Mouse (Mus musculus): ENCODE results near the gene Ripply1. TPM values are rescaled to one million over a fixed set of nuclear protein-coding genes. Genes with fewer than 3 reads are reported as not detected.
"Not testable (repeated sequence)": the region's sequence is repeated elsewhere in the genome, so short reads cannot be mapped to it uniquely, and the experiment has no call there.

Gene Ripply1
- total RNA-seq, 2 experiments from 2014 or later: not detected

DNA sequence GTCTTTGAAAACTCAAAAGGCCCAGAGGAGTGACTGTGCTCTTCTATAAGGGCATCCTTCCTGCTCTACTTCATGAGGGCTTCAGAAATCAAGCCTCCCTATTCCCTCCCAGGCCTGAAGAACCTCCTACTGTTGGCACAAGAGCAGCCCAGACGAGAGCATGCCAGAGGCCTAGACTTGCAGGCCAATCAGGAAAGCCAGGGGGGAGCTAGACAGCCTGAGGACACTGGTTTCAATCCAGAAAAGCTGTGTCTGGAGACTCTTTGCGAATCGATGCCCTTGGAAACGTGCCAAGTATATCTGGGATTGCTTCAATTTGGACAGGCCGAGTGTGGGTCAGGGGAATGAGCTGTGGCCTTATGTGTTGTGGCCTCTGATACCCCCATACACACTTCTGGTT, 2.8 kb downstream of the Ripply1 start:
- DNase-seq: no peak

DNA sequence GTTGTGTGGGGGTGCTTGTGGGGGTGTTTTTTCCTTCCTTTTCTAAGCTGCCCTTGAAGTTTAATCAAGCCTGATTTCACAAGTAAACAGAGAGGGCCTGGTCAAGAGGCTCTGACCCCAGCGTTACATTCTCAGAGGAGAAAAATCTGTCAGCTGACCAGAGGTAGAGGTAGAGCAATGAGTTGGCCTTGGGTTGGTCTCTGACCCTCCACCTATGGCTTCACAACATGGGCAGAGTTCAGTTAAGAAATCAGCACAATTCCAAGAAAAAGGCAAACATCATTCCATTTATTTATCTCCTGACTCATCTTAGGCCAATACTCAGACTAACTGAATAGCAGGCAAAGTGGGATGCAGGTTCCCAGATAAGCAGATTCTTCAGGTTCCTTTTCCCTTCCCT, 3.3 kb downstream of the Ripply1 start:
- no peak for DNase-seq

DNA sequence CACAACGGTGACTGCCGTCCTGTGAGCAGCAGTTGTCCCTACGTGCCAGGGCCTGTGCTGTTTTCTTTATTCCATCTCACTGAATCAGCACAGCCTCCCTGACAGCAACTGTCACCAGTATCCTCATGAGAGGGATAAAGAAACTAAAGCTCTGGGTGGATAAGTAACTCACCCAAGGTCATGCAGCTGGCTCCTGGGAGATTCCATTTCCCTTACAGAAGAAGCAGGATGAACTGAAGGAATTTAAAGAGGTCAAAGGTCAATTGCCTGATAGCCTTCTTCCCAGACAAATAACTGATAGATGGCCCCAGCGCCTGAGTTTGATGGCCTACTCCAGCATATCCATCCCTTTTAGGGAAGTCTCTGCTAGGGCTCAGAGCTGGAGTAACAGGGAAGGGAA, 4.8 kb downstream of the Ripply1 start:
- no peak for DNase-seq

DNA sequence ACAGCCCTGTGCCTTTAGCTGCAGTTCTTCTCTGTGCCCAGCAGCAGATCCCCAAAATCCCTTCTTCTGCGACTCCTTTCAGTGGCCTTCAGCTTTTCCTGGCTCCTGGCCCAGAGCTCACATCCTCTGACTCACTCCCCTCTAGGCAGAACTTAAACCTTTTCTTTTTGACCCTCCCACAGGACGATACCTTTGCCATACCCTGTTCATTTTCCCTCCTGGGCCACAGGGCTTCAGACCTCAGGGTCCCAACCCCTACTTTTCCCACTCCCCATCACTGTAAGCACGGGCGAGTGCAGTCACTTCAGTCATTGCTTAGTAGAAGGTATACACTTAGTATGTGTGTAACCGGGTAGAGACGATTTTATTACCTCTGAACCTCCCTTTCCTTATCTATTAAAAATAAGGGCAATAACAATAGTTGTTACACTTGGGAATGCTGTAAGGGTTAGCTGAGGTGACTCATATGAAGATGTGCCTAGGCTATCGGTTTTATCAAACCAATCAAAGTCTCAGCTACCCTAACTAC, 7.0 kb downstream of the Ripply1 start:
- peak; percentile 45 for DNase-seq

DNA sequence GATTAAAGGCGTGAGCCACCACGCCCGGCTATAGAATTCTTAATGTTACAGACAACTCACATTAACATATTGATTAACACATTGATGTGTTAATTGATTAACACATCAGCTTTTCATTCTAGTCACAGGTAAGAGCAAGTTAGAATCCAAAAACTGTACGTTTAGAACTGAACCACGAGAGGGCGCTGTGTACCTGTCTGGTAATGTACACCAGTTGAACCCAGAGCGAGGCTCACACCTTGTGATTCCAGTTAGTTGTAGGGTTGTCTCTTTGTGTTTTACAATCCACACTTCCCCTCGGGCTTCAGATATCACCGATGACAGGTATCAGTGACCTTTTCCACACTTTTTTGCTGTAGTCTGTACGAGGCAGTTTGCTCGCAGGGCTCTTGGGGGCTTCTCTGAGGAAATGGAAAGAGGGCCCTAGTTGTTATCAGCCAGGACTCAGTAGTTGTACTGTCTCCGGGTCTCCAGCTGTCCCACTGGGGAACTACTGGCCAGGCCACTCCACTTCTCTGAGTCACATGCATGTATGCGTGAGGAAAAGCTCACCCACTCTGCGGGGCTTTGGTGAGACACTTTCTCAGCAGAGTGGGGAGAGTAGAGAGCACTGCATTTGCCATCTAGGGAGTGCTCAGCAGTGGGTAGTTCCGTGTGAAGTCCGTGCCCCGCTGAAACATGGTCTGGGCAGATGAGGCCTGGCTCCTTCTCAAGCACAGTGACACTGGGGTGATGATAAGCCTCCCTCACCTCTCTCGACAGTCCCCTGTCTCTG, 7.7 kb downstream of the Ripply1 start:
- peak; percentile 65 for DNase-seq

DNA sequence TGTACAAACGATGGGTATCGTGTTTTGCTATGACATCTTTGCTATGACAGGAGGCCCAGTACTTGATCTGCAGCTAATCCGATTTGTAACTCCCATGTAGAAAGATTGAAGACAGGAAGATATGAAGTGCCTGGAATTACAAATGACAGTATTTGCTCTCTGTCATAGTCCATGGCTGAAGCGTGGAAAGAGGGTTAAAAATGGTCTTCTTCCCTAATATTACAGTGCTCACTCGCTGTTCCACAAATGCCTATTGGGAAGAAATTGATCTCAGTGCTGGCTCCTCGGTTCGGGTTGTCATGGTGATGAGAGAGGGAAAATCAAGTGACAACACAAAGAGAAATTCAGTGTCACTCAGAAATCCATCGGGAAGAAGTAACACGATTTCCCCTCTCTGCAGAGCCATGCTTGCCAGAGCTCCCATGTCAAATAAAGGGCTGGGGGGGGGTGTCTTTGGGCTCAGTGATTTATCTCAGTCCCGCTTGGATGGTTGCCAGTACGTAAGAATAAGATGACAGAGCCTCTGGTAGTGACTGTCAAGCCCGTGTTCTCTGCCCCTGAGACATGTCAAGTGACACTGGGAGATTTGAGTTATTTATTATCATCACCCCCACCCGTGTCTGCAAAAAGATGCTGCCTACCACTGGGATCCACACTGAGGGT, 12.0 kb downstream of the Ripply1 start:
- no peak for DNase-seq

DNA sequence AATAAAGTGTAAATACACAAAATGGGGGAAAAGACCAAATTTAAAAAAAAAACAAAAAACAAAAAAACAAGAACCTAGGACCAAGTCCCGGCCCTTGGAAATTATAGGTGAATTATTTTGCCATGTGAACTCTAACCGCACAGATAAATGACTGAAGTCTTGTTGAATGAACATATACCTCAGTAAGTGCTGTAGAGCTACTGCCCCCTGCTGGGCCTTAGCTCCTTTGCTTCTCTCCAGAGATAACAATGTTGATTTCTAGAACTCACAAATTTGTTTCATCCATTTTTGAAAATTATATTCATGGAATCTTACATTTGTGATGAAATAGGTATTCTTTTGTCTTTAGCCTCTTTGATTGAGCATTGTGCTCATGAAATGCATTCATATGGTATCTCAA, 19.6 kb downstream of the Ripply1 start:
- peak; percentile 21 for DNase-seq

DNA sequence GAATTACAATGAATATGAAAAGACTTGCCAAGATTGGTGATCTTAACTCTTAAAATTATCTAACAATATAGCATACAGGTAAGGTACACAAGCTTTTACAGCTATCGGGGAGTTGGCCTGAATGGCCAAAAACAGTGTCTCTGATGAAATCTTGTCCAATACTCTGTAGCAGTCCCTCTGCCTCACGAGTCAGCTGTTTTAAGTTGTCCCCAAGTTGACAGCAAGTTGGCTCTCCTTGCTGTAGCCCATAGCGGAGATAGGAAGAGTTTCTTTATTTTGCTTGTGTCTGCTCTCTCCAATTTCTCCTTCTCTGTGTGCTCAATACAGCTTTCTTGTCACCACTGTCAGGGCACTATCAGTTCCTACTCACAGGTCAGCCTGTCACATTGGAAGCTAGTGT, 23.5 kb downstream of the Ripply1 start:
- DNase-seq: not testable (repeated sequence)

DNA sequence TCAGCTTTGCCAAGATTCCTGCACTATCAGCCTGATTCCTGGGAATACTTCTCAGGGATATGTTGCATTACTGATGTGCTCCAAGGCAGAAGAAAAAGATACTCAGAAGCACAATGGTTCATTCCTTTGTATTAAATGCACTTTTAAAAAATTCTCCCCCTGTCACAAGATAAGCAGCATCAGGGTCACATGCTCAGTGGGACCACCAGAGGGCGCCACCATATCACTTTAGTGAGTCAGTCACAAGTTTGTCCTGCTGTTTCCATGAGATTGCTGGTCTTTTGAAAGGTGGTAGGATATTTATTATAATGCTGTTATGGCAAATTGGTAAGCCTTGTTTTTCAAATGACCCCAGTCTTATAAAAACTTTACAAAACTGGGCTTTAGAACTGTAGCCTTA, 30.3 kb downstream of the Ripply1 start:
- DNase-seq: peak; percentile 67

DNA sequence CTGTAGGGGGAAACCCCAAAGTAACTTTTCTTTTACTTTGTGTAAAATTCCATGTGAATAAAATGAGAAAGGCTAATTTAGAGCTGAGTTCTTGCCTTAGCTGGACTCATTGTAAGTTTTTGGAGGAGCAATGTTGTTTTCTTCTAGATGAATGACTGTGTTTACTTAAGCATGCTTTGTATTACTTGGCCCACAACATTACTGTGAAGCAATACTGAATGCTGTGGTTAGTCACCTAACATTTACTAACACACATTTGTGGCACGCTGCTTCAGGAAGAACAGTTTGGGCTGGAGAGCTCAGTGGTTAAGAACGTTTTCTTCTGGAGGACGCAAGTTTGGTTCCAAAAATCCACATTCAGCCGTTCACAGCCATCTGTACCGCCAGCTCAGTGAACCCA, 45.1 kb downstream of the Ripply1 start:
- DNase-seq: no peak

DNA sequence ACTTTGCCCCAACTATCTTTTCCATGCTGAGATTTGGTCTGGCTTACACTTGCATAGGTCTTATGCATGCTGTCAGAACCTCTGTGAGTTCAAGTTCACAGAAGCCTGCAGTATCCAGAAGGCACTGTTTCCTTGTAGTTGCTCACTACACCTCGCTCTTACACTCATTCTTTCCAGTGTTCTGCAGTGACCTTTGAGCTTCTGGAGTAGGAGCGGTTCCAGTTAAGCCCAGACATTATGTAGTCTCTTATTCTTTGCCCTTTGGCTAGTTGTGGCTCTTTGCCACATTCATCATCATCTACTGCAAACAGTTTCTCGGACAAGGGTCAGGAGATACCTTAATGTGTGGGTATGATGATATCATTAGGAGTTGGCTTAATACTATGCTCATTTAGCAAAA, 51.6 kb downstream of the Ripply1 start:
- DNase-seq: no peak

Other genes with a start within 250 kb of the Ripply1 start
- gene Rnf128, start 219.0 kb downstream of the Ripply1 start, total RNA-seq (2021): 10 to 100 TPM; 47.2 to 53.1 TPM
- 10 to 100 TPM in 1 of 2 experiments, 1 to 10 TPM in 1; 9.7 to 10.1 TPM for gene Tbc1d8b, start 97.4 kb downstream of the Ripply1 start, total RNA-seq (2021)
- not detected for gene Gm15013, start 67.9 kb downstream of the Ripply1 start, total RNA-seq (2021)
- gene Cldn2, start 18.5 kb upstream of the Ripply1 start, total RNA-seq (2021): not detected
- 10 to 100 TPM; 11.4 to 12.3 TPM for gene Morc4, start 89.3 kb upstream of the Ripply1 start, total RNA-seq (2021)
- 10 to 100 TPM; 10.0 to 11.4 TPM for gene Rbm41, start 216.2 kb upstream of the Ripply1 start, total RNA-seq (2021)

Data from heart, postnatal 4 days (tissue).